27 mouse cellular contexts compared by ENCODE assay signal in genomic region chr7:83394156-83394555, GRCm38 (mm10).
A peak's percentile ranks its signal among the peaks of the same experiment; 100 is the strongest.
DNase-seq lines count a peak whose midpoint lies in the region; ATAC-seq lines count a peak whose summit lies in the region.
"Had no signal": no experiment of that assay in that cellular context is flagged by ENCODE, and none has a peak within 500 bp of the region (broad histone marks: within the 10 kb centered on the region; RNA-seq: fewer than 3 reads in every experiment).

No protein-coding gene starts in this region.

- no peak overlapping the region for H3K4me3 ChIP-seq in midbrain, embryonic 10.5 days
- no peak overlapping the region for H3K4me3 ChIP-seq in midbrain, embryonic 16.5 days (ENCODE audit: low read depth, low read length)
- H3K4me3 ChIP-seq in midbrain, embryonic 13.5 days (replicated peaks), result no peak overlapping the region
- H3K4me3 ChIP-seq: embryonic facial prominence, embryonic 13.5 days; embryonic facial prominence, embryonic 15.5 days; erythroblast, embryonic 14.5 days; forebrain, embryonic 10.5 days; forebrain, embryonic 12.5 days had no signal

- H3K4me1 ChIP-seq in midbrain, embryonic 10.5 days, result peaks cover 12% of the 10 kb centered on the region; the same call in 1 of the 2 replicates
- H3K4me1 ChIP-seq in midbrain, embryonic 16.5 days (ENCODE audit: control insufficient read depth, insufficient read depth, low read length), result no peaks in the 10 kb centered on the region; the same call in 1 of the 2 replicates
- 0 out of 2 replicates have a peak, but pooled peaks cover 5% of the 10 kb centered on the region for H3K4me1 ChIP-seq in midbrain, embryonic 13.5 days (replicated peaks)
- H3K4me1 ChIP-seq: embryonic facial prominence, embryonic 13.5 days; embryonic facial prominence, embryonic 15.5 days had no signal

- H3K36me3 ChIP-seq in midbrain, embryonic 10.5 days, result no peaks in the 10 kb centered on the region
- H3K36me3 ChIP-seq in midbrain, embryonic 16.5 days (ENCODE audit: control insufficient read depth, insufficient read depth, low read length), result no peaks in the 10 kb centered on the region
- H3K36me3 ChIP-seq in midbrain, embryonic 13.5 days, result no peaks in the 10 kb centered on the region
- H3K36me3 ChIP-seq: embryonic facial prominence, embryonic 13.5 days; embryonic facial prominence, embryonic 15.5 days; forebrain, embryonic 10.5 days; forebrain, embryonic 12.5 days; G1E had no signal

- no peak overlapping the region for H3K9ac ChIP-seq in midbrain, embryonic 16.5 days (ENCODE audit: low read depth, low read length)
- H3K9ac ChIP-seq in midbrain, embryonic 13.5 days (replicated peaks), result no peak overlapping the region
- H3K9ac ChIP-seq: embryonic facial prominence, embryonic 13.5 days; embryonic facial prominence, embryonic 15.5 days; forebrain, embryonic 12.5 days had no signal

- no peak for ATAC-seq in midbrain, embryonic 16.5 days
- ATAC-seq in megakaryocyte, adult 5-6 weeks (ENCODE audit: poor library complexity, severe bottlenecking), result 0 out of 2 replicates have a peak, but pooled peaks have one; percentile 27
- ATAC-seq in midbrain, embryonic 13.5 days, result no peak
- ATAC-seq: activated CD4-positive, CD25-positive, alpha-beta regulatory T cell, adult 4 months; forebrain, embryonic 14.5 days; forebrain, embryonic 16.5 days; Patski had no signal

- no peaks in the 10 kb centered on the region for H3K9me3 ChIP-seq in midbrain, embryonic 10.5 days (replicated peaks)
- H3K9me3 ChIP-seq in midbrain, embryonic 16.5 days (replicated peaks; ENCODE audit: control insufficient read depth, low read length, poor library complexity, severe bottlenecking), result no peaks in the 10 kb centered on the region
- H3K9me3 ChIP-seq in midbrain, embryonic 13.5 days, result no peaks in the 10 kb centered on the region
- H3K9me3 ChIP-seq: embryonic facial prominence, embryonic 13.5 days; embryonic facial prominence, embryonic 15.5 days; forebrain, embryonic 10.5 days; forebrain, embryonic 12.5 days; G1E had no signal

- peak overlapping the region; percentile 33; the same call in 1 of the 2 replicates for H3K27ac ChIP-seq in midbrain, embryonic 10.5 days (replicated peaks)
- H3K27ac ChIP-seq in midbrain, embryonic 16.5 days (ENCODE audit: low read length), result no peak overlapping the region
- H3K27ac ChIP-seq in midbrain, embryonic 13.5 days, result no peak overlapping the region
- H3K27ac ChIP-seq: embryonic facial prominence, embryonic 13.5 days; embryonic facial prominence, embryonic 15.5 days; forebrain, embryonic 10.5 days; forebrain, embryonic 12.5 days had no signal

- 71% methylated on average over 2 of the region's 2 CpGs for WGBS in midbrain, embryonic 10.5 days
- WGBS in midbrain, embryonic 16.5 days, result 53% methylated on average over 2 of the region's 2 CpGs
- whole genome bisulfite sequencing in midbrain, embryonic 13.5 days, result 51% methylated on average over 2 of the region's 2 CpGs

- H3K27me3 ChIP-seq in midbrain, embryonic 10.5 days (ENCODE audit: low read depth, poor library complexity, severe bottlenecking), result no peaks in the 10 kb centered on the region
- H3K27me3 ChIP-seq in midbrain, embryonic 16.5 days (ENCODE audit: control insufficient read depth, insufficient read depth, low read depth, low read length), result no peaks in the 10 kb centered on the region
- H3K27me3 ChIP-seq in midbrain, embryonic 13.5 days, result no peaks in the 10 kb centered on the region
- H3K27me3 ChIP-seq: embryonic facial prominence, embryonic 13.5 days; embryonic facial prominence, embryonic 15.5 days; forebrain, embryonic 12.5 days had no signal

- DNase-seq in midbrain, embryonic 10.5 days (ENCODE audit: low spot score), result no peak
- DNase-seq in B cell, adult 2 months, result peak; percentile 2 to 5
- no peak for DNase-seq in retina, embryonic 14.5 days (ENCODE audit: low spot score)
- DNase-seq in adrenal gland, adult (ENCODE audit: inconsistent age in 2 of 2, low spot score in 1 of 2), result no peak
- DNase-seq: adrenal gland, adult 2 months; adrenal gland, postnatal 10 days; adrenal gland, postnatal 25 days; cerebellum, adult 11 months; cerebellum, adult 18-20 months; cerebellum, adult 8-10 months; cerebellum, adult 9-11 months; cerebellum, postnatal 14 days; cerebellum, postnatal 36 days; embryo, embryonic 11 days had no signal

- no peak overlapping the region for H3K4me2 ChIP-seq in midbrain, embryonic 16.5 days (ENCODE audit: low read length)
- no peak overlapping the region for H3K4me2 ChIP-seq in midbrain, embryonic 13.5 days (replicated peaks)
- H3K4me2 ChIP-seq: embryonic facial prominence, embryonic 13.5 days; embryonic facial prominence, embryonic 15.5 days; forebrain, embryonic 12.5 days had no signal

Comparison
In these comparisons a context has a peak if more than half of its experiments do, and no peak if none do; other contexts are left out.
1. DNase-seq: peak in B cell, adult 2 months (2 of 2); none in midbrain, embryonic 10.5 days (single experiment), retina, embryonic 14.5 days (single experiment) and adrenal gland, adult (0 of 2).